Mouse (Mus musculus): ENCODE measurements at regions not wholly inside any gene's neighbourhood (a gene's known extent, or its start where the extent isn't known, plus 50 kb on each side); places are given as distances from the start of the nearest gene placed in this dataset.

DNA sequence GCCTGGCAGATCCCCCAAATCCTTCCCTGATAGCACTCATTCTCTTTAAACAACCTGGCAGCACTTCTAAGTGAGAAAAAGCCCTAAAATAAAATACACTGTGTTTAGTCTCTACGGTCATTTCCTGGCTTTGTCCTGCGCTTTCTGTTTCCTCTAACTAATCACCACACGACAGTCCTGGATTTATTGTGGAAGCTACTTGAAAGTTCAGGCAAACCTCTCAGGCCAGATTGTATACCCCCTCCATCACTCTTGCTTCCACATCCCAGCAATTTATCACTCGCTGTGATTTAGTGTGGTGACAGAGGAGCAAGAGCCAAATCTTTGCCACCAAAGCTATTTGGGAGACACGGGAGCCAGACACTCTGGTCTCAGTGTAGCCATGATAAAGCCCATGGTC is 221.0 kb upstream of the Slc24a2 start:
- peaks cover 14% of the 10 kb centered on the region; the same call in 1 of the 2 replicates for H3K4me1 ChIP-seq
- no peaks in the 10 kb centered on the region for H3K9me3 ChIP-seq
- no peaks in the 10 kb centered on the region for H3K27me3 ChIP-seq
- H3K4me2 ChIP-seq (replicated peaks) = no peak overlapping the region
- H3K27ac ChIP-seq = no peak overlapping the region
- WGBS = 9% methylated on average over 5 of the region's 5 CpGs
- no peak for ATAC-seq (ENCODE audit: low FRiP score, low read depth)
- no peak overlapping the region for H3K9ac ChIP-seq
- H3K36me3 ChIP-seq = no peaks in the 10 kb centered on the region
- no peak overlapping the region for H3K4me3 ChIP-seq

DNA sequence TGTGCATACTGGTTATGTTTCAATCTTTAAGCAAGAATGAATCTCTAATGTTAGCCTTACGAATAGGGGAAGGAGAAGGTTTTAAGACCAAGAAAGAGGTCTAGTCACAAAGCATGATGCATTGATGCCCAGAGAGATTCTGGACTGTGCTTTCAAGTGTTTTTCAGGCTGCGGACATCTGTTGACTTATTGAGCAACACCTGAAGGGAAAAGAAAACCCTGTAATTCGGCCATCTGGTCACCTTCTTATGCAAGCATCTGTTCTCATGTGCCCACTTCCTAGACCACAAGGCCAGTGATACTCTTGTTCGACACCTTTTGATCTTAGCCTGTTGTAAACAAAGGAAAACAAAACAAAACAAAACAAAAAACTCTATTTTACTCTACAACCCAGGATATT is 218.1 kb upstream of the Slc24a2 start:
- Histone ChIP-seq H3K4me2 (replicated peaks) (no peak overlapping the region), H3K27me3 (no peaks in the 10 kb centered on the region), H3K4me3 (no peak overlapping the region), H3K9me3 (no peaks in the 10 kb centered on the region), H3K36me3 (no peaks in the 10 kb centered on the region), H3K9ac (no peak overlapping the region), H3K4me1 (peaks cover 14% of the 10 kb centered on the region; the same call in 1 of the 2 replicates), H3K27ac (no peak overlapping the region)
- no peak for ATAC-seq (ENCODE audit: low FRiP score, low read depth)
- 48% methylated on average over 4 of the region's 4 CpGs for WGBS

DNA sequence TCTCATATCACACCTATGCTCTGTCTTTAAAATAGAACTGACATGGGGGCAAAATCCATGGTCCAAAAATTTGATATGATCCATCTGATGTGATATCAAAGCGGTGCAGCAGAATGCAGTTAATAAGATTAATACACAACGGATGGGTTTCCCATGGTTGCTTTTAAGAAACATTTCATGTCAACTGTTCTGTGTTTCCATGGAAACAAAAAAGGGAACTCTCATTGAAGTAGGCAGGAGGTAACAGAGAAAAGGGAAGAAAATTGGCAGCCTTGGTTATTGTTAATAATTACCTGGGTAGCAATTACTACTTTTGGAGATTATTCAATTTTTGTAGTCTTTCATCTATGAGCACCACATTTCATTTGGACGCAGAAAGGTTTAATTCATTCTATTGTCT is 216.6 kb upstream of the Slc24a2 start:
- WGBS = 90% methylated on average over 3 of the region's 3 CpGs
- no peak overlapping the region for H3K9ac ChIP-seq
- ATAC-seq (ENCODE audit: low FRiP score, low read depth) = no peak

DNA sequence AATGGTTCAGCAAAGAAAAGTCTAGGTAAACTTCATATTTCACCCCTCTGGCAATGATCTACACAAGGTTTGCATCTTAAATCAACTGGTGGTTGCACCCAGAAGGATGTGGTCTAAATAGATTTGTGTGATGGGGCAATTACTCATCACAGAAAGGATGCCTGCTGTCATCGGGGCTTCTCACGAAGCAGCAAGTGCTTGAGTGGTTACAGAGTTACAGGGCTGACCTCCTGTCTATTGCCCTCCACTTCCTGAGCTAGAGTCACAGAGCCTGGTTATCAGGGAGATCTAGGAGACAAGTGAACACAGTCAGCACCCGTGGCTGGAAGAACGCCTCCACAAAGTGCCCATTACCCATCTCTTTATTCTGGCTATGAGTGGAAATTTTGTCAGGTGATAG is 203.9 kb upstream of the Slc24a2 start:
- H3K36me3 ChIP-seq = no peaks in the 10 kb centered on the region
- H3K27me3 ChIP-seq = no peaks in the 10 kb centered on the region
- H3K4me2 ChIP-seq (replicated peaks) = no peak overlapping the region
- no peaks in the 10 kb centered on the region for H3K4me1 ChIP-seq
- ATAC-seq (ENCODE audit: low FRiP score, low read depth) = no peak
- H3K9ac ChIP-seq = no peak overlapping the region
- H3K27ac ChIP-seq = no peak overlapping the region
- no peak overlapping the region for H3K4me3 ChIP-seq
- WGBS = 43% methylated on average over 4 of the region's 4 CpGs
- no peaks in the 10 kb centered on the region for H3K9me3 ChIP-seq

More for the DNA sequence above, 216.6 kb upstream of the Slc24a2 start:
- Histone ChIP-seq H3K36me3 (no peaks in the 10 kb centered on the region), H3K4me2 (replicated peaks) (no peak overlapping the region), H3K27me3 (no peaks in the 10 kb centered on the region), H3K4me1 (peaks cover 14% of the 10 kb centered on the region; the same call in 1 of the 2 replicates), H3K4me3 (no peak overlapping the region), H3K9me3 (no peaks in the 10 kb centered on the region), H3K27ac (no peak overlapping the region)

DNA sequence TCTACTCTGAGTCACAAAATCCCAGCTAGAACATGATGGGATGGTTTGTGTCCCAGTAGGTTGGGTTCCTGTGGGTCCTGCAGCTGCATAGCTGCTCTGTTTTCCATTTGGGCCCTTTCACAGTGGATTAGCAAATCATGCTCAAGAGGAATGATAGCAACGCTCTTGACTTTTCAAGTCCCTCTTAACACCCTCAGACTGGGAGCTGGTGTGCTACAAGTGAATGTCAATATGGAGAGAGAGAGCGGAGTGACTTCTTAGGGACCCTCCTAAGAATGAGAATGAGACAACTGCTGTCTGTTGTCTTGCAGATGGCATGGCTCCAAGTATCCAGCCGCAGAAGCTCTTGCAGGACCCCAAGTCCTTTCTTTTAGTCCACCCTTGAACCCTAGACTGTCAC is 198.1 kb upstream of the Slc24a2 start:
- ATAC-seq (ENCODE audit: low FRiP score, low read depth) = no peak
- no peaks in the 10 kb centered on the region for H3K27me3 ChIP-seq
- H3K9me3 ChIP-seq = no peaks in the 10 kb centered on the region
- H3K36me3 ChIP-seq = no peaks in the 10 kb centered on the region
- H3K4me3 ChIP-seq = no peak overlapping the region
- no peaks in the 10 kb centered on the region for H3K4me1 ChIP-seq
- no peak overlapping the region for H3K27ac ChIP-seq
- 84% methylated on average over 3 of the region's 3 CpGs for WGBS
- no peak overlapping the region for H3K4me2 ChIP-seq (replicated peaks)
- H3K9ac ChIP-seq = no peak overlapping the region

DNA sequence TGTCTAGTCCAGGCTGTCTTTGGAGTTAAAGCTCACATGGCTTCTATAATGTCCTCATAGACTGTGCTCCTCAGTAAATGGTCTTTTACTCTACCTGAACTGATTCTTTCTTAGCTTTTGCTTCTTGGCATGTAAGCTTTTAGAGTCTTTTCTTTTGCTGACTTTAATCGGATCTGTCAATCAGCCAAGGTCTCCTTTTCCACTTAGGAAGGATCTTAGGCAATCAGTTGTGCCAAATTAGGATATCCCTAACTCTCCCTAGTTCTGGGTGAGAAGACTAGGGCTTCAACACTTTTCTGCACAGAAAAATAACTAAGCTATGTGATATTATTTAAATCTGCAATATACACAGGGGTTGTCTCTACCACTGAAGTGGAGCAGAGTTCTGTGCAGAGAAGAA is 193.8 kb upstream of the Slc24a2 start:
- no peak overlapping the region for H3K27ac ChIP-seq
- no peak for ATAC-seq (ENCODE audit: low FRiP score, low read depth)
- 88% methylated on average over 1 of the region's 1 CpGs for WGBS

DNA sequence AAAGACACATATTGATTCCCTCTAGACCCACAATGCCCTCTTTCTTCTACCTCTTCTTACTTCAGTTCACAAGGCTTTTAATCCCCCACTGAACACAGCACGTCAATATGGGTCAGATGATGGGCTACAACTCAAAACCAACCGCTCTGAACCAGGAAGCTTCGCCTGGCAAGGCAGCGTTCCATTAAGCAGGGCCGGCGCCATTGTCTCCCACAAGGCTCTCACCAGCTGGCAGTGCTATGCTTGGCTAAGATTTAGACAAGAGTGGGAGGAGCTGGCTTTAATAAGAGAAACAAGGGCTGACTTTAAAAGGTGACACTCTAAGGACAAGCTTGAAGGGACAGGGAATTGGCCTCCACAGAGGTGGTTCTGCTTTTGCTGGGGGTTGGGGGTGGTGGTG is 192.3 kb upstream of the Slc24a2 start:
- no peak overlapping the region for H3K4me2 ChIP-seq (replicated peaks)
- no peaks in the 10 kb centered on the region for H3K9me3 ChIP-seq
- no peak for ATAC-seq (ENCODE audit: low FRiP score, low read depth)
- no peak overlapping the region for H3K4me3 ChIP-seq
- WGBS = 78% methylated on average over 6 of the region's 6 CpGs
- H3K27me3 ChIP-seq = no peaks in the 10 kb centered on the region
- no peak overlapping the region for H3K27ac ChIP-seq
- no peak overlapping the region for H3K9ac ChIP-seq
- H3K36me3 ChIP-seq = no peaks in the 10 kb centered on the region
- H3K4me1 ChIP-seq = peaks cover 10% of the 10 kb centered on the region

More for the DNA sequence above, 193.8 kb upstream of the Slc24a2 start:
- Histone ChIP-seq H3K4me2 (replicated peaks) (no peak overlapping the region), H3K4me3 (no peak overlapping the region), H3K27me3 (no peaks in the 10 kb centered on the region), H3K9ac (no peak overlapping the region), H3K4me1 (peaks cover 10% of the 10 kb centered on the region), H3K9me3 (no peaks in the 10 kb centered on the region), H3K36me3 (no peaks in the 10 kb centered on the region)

DNA sequence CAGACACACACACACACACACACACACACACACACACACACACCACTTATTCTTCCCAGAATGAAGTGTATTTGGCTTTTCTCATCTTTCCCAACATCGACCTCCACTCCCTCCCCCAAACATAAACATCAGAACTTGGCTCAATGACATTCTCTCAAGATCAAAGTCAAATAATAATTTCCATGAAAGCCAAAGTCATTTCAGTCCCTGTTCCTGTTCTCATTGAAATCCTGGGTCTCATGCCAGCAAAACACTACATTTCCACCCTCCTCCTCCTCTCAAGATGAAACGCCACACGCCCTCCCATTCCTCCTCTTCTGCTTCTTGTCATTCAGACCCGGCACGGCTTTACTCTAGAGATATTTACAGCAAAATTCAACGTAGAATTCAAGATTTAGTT is 173.1 kb upstream of the Slc24a2 start:
- Histone ChIP-seq H3K4me3 (no peak overlapping the region), H3K36me3 (no peaks in the 10 kb centered on the region), H3K4me1 (peaks cover 10% of the 10 kb centered on the region; the same call in 1 of the 2 replicates), H3K4me2 (replicated peaks) (no peak overlapping the region), H3K27me3 (no peaks in the 10 kb centered on the region), H3K9me3 (no peaks in the 10 kb centered on the region), H3K9ac (no peak overlapping the region), H3K27ac (no peak overlapping the region)
- WGBS = 56% methylated on average over 6 of the region's 6 CpGs
- ATAC-seq (ENCODE audit: low FRiP score, low read depth) = no peak

DNA sequence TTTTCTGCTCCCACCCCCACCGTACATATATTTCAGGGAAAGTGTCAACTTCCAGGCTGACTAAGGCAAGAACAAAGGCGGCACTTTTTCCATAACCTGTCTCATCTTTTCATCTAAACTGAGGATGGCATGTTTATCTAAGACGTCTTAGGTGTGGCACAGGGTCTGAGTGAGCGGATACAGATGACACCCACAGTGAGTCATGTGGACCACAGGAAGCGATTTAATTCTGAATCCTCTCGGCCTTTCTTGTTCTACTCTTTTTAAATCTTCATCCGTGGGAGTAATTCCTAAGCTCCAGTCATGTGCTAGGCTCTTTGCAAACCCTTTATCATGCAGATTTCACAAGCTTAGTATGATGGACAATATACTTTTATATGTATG is 171.9 kb upstream of the Slc24a2 start:
- no peaks in the 10 kb centered on the region for H3K36me3 ChIP-seq
- no peaks in the 10 kb centered on the region for H3K9me3 ChIP-seq
- H3K9ac ChIP-seq = no peak overlapping the region
- peak overlapping the region; percentile 50; the same call in 1 of the 2 replicates for H3K4me2 ChIP-seq (replicated peaks)
- no peak overlapping the region for H3K27ac ChIP-seq
- WGBS = 79% methylated on average over 7 of the region's 7 CpGs
- H3K4me3 ChIP-seq = no peak overlapping the region
- no peaks in the 10 kb centered on the region for H3K27me3 ChIP-seq
- peaks cover 10% of the 10 kb centered on the region; the same call in 1 of the 2 replicates for H3K4me1 ChIP-seq
- ATAC-seq (ENCODE audit: low FRiP score, low read depth) = no peak

DNA sequence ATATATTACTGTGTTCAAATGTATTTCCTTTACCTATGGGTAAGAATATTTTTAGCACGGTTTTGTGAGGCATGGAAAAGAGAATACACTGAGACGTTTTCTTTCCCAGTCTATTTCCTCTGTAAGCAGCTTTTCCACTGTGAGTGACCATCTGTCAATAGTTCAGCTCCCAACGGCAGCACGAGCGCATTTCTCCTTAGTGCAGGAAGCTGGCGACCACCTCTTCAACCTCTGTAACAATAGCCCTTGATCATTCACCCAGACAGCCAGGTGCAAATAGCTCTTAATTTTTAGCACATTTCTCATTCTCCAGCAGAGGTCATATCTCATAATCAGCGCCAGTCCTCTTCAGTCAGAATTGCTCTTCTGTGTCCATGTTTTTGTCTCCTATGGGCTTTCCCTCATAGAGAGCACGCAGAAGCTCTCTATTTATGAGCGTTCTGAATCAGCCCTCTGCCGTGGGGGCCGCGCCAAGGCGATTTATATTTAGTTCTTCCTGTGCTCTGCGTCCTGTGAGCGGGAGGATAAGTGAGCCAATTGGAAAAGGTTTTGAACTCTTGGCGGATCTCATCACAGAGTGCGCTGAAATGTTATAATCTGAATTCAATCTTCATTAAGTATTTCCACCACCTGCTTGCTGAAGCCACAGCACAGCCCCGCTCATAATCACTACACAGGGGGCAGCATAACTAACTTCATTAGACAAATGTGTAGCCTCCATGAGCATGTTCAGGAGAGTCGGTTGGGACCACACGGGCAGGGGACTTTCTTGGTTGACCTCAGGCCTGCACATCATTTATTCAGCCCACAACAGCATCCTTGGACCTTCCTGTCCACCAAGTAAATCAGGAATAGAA is 171.3 kb upstream of the Slc24a2 start:
- ATAC-seq (ENCODE audit: low FRiP score, low read depth) = no peak
- H3K4me3 ChIP-seq = 0 out of 2 replicates have a peak overlapping the region, but pooled peaks have one; percentile 11
- 18% methylated on average over 20 of the region's 20 CpGs for WGBS
- no peaks in the 10 kb centered on the region for H3K9me3 ChIP-seq
- no peak overlapping the region for H3K9ac ChIP-seq
- H3K27me3 ChIP-seq = peaks cover 1% of the 10 kb centered on the region; the same call in 1 of the 2 replicates
- no peak overlapping the region for H3K27ac ChIP-seq
- peak overlapping the region; percentile 50 for H3K4me2 ChIP-seq (replicated peaks)
- no peaks in the 10 kb centered on the region for H3K36me3 ChIP-seq
- peaks cover 10% of the 10 kb centered on the region; the same call in 1 of the 2 replicates for H3K4me1 ChIP-seq

DNA sequence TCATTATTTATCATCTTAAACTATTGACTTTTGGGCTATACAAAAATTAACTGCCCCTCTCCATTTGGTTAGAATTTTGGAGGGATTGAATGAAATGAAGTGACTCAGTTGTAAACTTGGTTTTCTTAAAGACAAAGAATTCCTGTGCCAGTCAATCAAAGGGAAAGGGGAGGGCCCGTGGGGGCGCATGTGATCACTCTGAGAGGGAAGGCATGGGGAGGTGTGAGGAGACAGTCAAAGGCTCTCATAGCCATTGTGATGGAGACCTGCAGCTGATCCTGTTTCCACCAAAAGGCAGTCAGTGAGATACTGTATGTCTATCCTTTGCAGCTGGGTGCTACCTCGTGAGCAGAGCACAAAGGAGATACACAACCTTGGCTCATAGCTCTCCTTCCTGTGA is 156.6 kb upstream of the Slc24a2 start:
- ATAC-seq (ENCODE audit: low FRiP score, low read depth) = no peak
- no peak overlapping the region for H3K4me3 ChIP-seq
- no peak overlapping the region for H3K27ac ChIP-seq
- no peaks in the 10 kb centered on the region for H3K36me3 ChIP-seq
- no peak overlapping the region for H3K9ac ChIP-seq
- H3K9me3 ChIP-seq = no peaks in the 10 kb centered on the region
- peaks cover 21% of the 10 kb centered on the region for H3K27me3 ChIP-seq
- WGBS = 81% methylated on average over 3 of the region's 3 CpGs
- no peak overlapping the region for H3K4me2 ChIP-seq (replicated peaks)
- H3K4me1 ChIP-seq = peaks cover 17% of the 10 kb centered on the region

DNA sequence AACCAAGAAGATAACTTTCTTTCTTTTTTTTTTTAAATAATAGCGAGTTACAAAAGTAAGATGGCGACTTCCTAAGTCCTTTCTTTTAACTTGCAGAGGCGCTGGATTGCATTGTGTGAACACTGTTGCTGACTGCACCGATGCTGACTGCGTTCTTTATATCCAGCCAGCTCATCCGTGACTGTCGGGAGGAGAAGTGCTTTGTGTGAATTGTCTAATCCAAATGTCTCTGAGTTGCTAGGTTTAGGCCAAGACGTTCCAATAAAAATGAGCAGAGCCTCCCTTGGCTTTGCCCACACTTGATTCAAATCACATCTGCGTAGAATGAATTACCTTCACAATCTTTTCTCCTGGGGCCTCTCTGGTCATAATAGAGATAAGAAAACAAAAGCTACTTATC is 156.0 kb upstream of the Slc24a2 start:
- ATAC-seq (ENCODE audit: low FRiP score, low read depth) = no peak
- no peak overlapping the region for H3K27ac ChIP-seq
- H3K27me3 ChIP-seq = peaks cover 21% of the 10 kb centered on the region
- 82% methylated on average over 9 of the region's 9 CpGs for WGBS
- H3K9ac ChIP-seq = no peak overlapping the region
- no peak overlapping the region for H3K4me3 ChIP-seq
- no peak overlapping the region for H3K4me2 ChIP-seq (replicated peaks)
- H3K9me3 ChIP-seq = no peaks in the 10 kb centered on the region
- peaks cover 17% of the 10 kb centered on the region for H3K4me1 ChIP-seq
- no peaks in the 10 kb centered on the region for H3K36me3 ChIP-seq

All from limb, embryonic 13.5 days (tissue).